Mouse (Mus musculus) C2C12 (cell line): ENCODE measurements at regions not wholly inside any gene's neighbourhood (a gene's known extent, or its start where the extent isn't known, plus 50 kb on each side); places are given as distances from the start of the nearest gene placed in this dataset.

Experiments used
- H3K27me3 ChIP-seq: one replicate; pipeline ENCODE4 v1.6.1; 2011; ENCODE audit not compliant: control insufficient read depth, insufficient read depth, insufficient read length
- H3K36me3 ChIP-seq: one replicate; pipeline ENCODE4 v1.6.1; 2011; ENCODE audit not compliant: control insufficient read depth, insufficient read depth
- H3K4me3 ChIP-seq: one replicate; pipeline ENCODE4 v1.5.1; 2011; ENCODE audit warnings: mild to moderate bottlenecking, control low read depth; ENCODE audit not compliant: poor library complexity, insufficient read depth, severe bottlenecking
- H3K79me2 ChIP-seq: one replicate; pipeline ENCODE4 v1.6.1; 2011; ENCODE audit not compliant: control insufficient read depth, insufficient read depth
- H3K79me3 ChIP-seq: one replicate; pipeline ENCODE4 v1.6.1; 2011; ENCODE audit warnings: low read depth, control low read depth
- H3ac ChIP-seq: one replicate; pipeline ENCODE3; 2011; ENCODE audit warnings: low read depth; ENCODE audit not compliant: control insufficient read depth, insufficient read length
- CEBPB ChIP-seq: IDR thresholded peaks from one replicate; pipeline ENCODE4 v1.6.1; 2011; ENCODE audit warnings: low read depth, mild to moderate bottlenecking, control low read depth, moderate library complexity
- CTCF ChIP-seq: IDR thresholded peaks from one replicate; pipeline ENCODE4 v1.5.1; 2011; ENCODE audit not compliant: control insufficient read depth, insufficient read depth, insufficient read length
- FOSL1 ChIP-seq: IDR thresholded peaks from one replicate; pipeline ENCODE4 v1.8.0; 2011; ENCODE audit warnings: mild to moderate bottlenecking, low read length; ENCODE audit not compliant: poor library complexity, insufficient read depth, severe bottlenecking
- MAX ChIP-seq: IDR thresholded peaks from one replicate; pipeline ENCODE4 v1.6.1; 2011; ENCODE audit warnings: mild to moderate bottlenecking, control low read depth
- MYOD1 ChIP-seq: IDR thresholded peaks from one replicate; pipeline ENCODE4 v1.6.1; 2011; ENCODE audit warnings: low read depth; ENCODE audit not compliant: control insufficient read depth, insufficient read length
- MYOG ChIP-seq: IDR thresholded peaks from one replicate; pipeline ENCODE4 v1.6.1; 2011; ENCODE audit not compliant: control insufficient read depth, insufficient read length; ENCODE audit errors: extremely low read depth
- USF1 ChIP-seq: IDR thresholded peaks from one replicate; pipeline ENCODE4 v1.6.1; 2011; ENCODE audit warnings: low read depth, mild to moderate bottlenecking, control low read depth, moderate library complexity

DNA sequence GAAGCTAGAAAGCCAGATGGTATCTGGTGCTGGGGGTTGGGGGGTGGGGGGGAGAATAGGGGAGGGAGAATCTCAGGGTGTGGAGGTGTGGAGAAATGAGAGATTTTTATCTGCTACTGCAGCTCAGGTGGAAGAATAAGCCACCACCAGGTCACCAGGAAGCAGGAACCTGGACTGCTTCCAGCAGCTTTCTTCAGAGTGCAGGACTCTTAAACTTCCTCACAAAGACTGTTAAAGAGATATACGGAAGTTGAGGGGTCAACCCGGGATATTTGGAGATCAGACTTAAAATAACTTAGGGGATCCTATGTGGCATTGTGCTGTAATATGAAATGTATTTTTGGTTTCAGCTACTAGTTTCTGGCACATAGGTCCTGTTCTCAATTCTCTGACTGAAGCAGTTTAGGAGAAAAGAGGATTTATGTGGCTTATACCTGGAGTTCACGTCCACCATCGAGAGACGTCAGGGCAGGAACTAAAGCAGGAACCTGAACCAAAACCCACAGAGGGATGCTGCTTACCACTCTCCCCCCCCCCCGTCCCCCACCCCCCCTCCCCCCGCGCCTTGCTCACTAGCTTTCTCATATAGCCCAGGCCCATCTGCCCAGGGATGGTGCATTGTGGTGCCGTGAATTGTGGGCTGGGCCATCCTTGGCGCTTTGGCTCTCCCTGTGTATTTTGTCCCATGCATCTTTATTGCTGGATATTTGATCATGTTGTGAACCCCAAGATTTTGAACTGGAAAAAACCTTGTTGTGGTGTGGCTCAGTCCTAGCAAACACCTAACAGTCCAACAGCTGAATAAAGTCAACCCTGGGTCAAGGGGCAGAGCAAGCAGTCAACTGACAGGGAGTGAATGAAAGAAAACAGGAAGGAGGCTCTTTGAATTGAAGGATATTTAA is 143.2 kb downstream of the Qrsl1 start:
- Histone ChIP-seq H3K4me3 (no peak overlapping the region), H3K79me2 (no peaks in the 10 kb centered on the region), H3K79me3 (no peaks in the 10 kb centered on the region), H3K27me3 (peaks cover 9% of the 10 kb centered on the region), H3ac (no peak overlapping the region), H3K36me3 (no peaks in the 10 kb centered on the region)
- TF ChIP-seq USF1 (no peak), MYOD1 (no peak), MAX (no peak), CEBPB (no peak), MYOG (no peak), FOSL1 (no peak), CTCF (no peak)

DNA sequence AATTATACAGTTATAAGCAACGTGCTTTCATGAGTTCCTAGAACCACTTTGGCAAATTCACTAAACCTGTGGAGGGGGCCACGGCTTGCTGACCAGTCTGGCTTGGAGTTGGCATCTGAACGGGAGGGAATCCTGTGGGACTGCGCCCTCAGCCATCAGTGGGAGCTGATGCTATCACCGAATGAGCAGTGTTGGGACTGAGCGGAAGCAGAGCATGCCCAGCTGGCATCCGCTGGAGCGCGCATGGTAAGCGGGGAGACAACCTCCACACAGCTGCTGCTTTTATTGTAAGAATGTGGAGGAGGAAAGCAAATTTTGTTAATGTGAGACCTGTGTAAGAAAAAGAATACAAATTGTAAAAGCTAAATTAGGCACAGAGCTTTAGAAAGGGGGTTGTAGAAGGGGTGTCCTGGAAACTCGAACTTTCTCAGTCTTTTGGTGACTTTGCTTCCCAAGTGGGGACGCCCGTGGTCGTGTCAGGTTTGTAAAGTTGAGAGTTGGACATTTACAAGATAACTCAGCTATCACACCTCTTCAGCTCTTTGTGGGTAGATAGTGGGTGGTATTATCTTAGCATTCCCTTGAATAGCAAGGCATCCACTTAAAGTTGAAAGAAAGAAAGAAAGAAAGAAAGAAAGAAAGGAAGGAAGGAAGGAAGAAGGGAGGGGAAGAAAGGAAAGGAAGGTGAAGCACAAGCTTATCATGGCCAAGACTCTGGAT is 142.2 kb downstream of the Qrsl1 start:
- Histone ChIP-seq H3K27me3 (peaks cover 9% of the 10 kb centered on the region), H3K79me3 (no peaks in the 10 kb centered on the region), H3K79me2 (no peaks in the 10 kb centered on the region), H3ac (no peak overlapping the region), H3K36me3 (no peaks in the 10 kb centered on the region), H3K4me3 (no peak overlapping the region)
- TF ChIP-seq MYOG = no peak
- TF ChIP-seq USF1 = no peak
- no peak for TF ChIP-seq FOSL1
- TF ChIP-seq MYOD1 = no peak
- TF ChIP-seq MAX = no peak
- TF ChIP-seq CEBPB = no peak
- TF ChIP-seq CTCF = no peak

DNA sequence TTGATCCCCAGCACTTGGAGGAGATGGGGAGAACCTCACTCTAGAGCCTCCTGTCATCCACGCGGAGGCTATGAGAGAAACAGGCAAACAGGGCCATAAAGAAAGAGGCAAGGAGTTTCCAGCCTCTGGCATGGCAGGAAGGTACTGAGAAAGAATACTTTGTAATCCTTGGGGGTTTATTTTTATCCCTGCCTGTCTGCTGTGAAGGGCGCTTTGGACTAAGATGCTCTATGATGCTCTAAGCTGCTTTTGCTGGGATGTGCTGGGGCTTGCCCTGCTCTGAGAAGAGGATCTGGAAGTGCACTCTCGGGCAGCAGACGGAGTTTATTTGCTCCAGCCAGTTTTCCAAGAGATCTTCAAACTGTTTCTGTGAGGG is 141.7 kb downstream of the Qrsl1 start:
- Histone ChIP-seq H3K79me2 (no peaks in the 10 kb centered on the region), H3K27me3 (peaks cover 9% of the 10 kb centered on the region), H3ac (no peak overlapping the region), H3K4me3 (no peak overlapping the region), H3K36me3 (no peaks in the 10 kb centered on the region), H3K79me3 (no peaks in the 10 kb centered on the region)
- TF ChIP-seq MYOD1 = no peak
- TF ChIP-seq MYOG = no peak
- no peak for TF ChIP-seq FOSL1
- no peak for TF ChIP-seq MAX
- no peak for TF ChIP-seq CTCF
- no peak for TF ChIP-seq USF1
- no peak for TF ChIP-seq CEBPB

DNA sequence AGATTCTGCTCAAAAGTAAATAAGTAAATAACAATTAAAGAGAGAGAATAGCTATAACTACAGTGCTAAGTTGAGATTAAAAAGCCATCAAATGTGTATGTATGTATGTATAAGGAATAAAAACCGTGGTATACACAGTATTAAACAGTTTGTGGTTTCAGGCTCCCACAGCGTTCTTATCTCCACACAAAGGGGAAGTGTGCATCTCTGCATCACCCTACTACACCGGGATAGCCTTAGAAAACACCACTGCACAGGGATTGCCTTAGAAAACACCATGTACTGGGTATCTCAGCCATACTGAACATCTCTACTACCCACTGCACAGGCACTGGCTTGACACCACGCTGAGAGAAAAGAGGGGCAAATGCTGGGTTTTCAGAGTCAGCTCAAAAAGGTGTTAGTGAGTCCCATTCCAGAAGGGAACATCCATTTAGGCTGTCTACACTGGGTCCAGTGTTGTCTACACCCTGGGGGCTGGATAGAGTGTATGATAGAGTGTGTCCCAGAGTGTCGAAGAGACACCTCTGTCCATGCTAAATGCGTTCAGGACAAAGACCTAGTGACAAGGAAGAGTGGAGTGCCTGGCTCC is 139.5 kb downstream of the Qrsl1 start:
- TF ChIP-seq FOSL1 (no peak), MYOD1 (no peak), MAX (no peak), CEBPB (no peak), USF1 (no peak)
- Histone ChIP-seq H3K79me2 (no peaks in the 10 kb centered on the region), H3K27me3 (peaks cover 8% of the 10 kb centered on the region), H3K36me3 (no peaks in the 10 kb centered on the region), H3K4me3 (no peak overlapping the region), H3ac (no peak overlapping the region), H3K79me3 (no peaks in the 10 kb centered on the region)

DNA sequence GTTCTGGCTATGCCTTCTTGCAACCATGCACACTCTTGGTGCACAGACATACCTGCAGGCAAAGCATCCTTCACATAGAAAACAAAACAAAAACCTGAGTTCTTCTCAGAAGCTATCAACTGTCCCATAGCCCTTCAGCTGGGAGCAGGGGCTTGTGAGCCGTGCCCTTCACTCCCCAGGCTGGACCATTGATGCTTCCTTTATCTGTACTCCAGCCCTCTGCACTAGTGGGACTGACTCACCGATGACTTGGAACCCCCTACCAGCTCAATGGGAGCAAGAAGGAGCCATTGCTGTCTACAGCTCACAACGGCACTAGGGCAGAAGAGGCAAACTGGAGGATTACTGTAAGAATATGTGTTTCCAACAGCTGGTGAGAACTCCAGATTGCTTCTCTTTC is 137.0 kb downstream of the Qrsl1 start:
- Histone ChIP-seq H3K4me3 (no peak overlapping the region), H3K36me3 (no peaks in the 10 kb centered on the region), H3K79me2 (no peaks in the 10 kb centered on the region)

More for the DNA sequence above, 137.0 kb downstream of the Qrsl1 start:
- Histone ChIP-seq H3K27me3 (peaks cover 4% of the 10 kb centered on the region), H3K79me3 (no peaks in the 10 kb centered on the region), H3ac (no peak overlapping the region)
- TF ChIP-seq MYOD1 = no peak
- TF ChIP-seq CTCF = no peak
- no peak for TF ChIP-seq MAX
- TF ChIP-seq FOSL1 = no peak
- no peak for TF ChIP-seq CEBPB
- TF ChIP-seq MYOG = no peak
- TF ChIP-seq USF1 = no peak
